Mouse (Mus musculus): ENCODE measurements around the gene Palld.

The Palld gene

DNA sequence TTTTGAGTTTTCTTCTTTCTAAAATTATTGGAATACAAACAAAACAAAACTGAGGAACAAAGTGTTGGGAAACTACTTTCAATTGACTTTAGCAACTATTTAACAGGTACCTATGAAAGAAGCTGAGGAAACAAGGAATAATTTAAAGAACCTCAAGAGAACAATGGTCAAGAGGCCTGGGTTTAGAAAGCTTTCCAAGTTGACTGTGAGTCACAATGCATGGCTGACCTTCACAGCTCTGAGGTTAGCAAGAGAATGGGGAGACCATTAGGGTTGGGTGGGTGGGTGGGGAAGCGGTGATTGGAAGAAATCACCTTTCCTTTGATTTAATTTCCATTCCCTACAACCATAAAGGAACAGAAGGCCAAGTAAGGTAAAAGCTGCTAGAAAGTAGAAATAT lies 35.6 kb downstream of the Palld start:
- no peak for DNase-seq (ENCODE audit: low spot score in 2 of 2)

DNA sequence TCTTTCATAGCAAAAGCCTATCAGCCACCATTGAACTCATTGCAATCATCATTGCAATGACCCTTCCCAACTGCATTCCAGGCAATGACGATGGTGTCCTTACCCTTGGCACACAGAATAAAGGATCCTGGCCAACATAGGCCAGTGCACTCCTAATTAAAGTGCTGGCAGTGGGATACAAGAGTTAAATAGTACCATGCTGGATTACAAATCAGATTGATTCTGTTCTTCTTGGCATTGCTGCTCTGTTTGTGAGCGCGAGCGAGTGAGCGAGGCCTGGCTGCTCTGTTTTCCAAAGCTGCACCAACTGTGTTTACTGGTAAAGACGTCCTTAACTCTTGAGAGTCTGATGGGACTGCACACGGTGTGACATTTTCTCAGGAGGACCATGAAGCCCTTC lies 37.1 kb downstream of the Palld start:
- no peak for DNase-seq (ENCODE audit: low spot score in 2 of 2)

DNA sequence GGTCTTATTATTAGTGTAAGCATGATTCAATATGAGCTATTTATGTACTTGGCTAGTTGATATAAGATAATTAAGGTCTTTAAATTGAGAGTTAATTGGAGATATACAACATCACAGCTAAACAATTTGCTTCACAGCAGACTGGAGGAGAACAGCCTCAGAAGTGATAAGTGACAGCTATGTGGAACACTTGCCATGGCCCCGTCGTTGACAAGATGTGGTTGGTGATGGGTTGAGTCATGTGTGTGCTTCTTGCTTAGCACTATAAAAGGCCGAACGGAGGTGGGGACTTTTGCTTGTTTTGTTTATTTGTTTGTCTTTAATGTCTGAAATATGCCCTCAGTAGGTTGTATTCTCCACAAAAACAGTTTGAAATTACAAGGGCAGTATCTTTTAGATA lies 51.2 kb downstream of the Palld start:
- no peak for DNase-seq (ENCODE audit: low spot score in 2 of 2)

DNA sequence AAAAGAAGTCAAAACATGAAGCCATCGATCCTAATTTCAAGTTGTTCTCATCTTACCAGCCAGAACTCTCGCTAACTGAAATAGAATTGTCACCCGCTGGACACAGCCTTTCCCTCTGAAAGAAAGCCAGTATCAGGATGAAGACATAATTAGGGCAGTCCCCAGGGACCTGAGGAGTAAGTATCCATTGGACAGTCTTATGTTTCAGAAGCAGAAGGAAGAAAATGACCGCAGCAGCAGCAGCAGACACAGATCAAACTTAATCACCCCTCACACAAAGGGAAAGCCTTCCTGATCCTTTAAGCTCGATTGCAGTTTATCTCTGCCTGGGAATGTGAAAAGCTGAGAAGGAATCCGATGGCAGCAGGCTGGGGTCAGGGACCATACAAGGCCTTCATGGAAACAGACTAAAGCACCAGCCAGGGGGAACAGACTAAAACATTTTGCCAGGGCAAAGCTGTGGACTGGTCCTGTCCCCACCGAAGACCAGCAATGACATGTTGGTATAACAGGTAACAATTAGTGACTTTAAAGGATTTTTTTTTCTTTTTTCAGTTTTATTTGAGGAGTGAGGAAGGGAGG lies 53.8 kb downstream of the Palld start:
- DNase-seq (ENCODE audit: low spot score in 2 of 2): no peak

DNA sequence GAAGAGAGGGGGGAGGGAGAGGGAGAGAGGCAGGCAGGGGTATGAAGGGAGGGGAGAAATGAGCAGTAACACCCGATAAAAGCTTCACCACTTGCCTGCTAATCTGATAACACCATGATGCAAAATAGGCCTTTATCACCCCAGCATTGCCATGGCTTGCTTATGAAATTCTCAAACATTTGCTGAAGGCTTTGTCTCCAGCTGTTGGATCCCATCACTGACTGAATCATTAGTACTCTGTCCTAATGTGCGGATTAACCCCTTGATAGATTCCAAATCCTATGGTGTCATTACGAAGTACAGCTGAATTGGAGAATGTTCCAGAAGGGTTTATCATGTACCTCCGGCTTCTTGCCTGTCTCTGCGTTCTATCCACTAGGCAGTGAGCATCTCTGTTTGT lies 55.0 kb downstream of the Palld start:
- no peak for DNase-seq (ENCODE audit: low spot score in 2 of 2)

DNA sequence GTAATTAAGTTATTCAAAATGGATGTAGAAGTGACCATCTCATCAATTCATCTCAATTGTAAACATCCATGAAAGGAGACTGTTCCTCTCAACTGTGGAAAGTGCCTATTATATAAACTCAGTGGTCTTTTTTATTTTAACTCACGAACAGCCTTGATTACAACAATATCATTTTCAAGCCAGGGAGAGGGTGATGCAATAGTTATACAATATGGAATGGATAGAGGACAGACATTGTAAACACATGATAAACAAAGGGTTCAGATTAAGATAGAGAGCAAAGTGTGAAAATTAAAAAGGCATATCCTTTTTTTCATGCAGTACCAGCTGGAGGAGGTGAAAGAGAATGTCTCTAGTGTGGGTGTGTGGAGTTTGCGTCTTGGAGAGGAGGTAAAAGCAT lies 57.5 kb downstream of the Palld start:
- DNase-seq (ENCODE audit: low spot score in 2 of 2): no peak

DNA sequence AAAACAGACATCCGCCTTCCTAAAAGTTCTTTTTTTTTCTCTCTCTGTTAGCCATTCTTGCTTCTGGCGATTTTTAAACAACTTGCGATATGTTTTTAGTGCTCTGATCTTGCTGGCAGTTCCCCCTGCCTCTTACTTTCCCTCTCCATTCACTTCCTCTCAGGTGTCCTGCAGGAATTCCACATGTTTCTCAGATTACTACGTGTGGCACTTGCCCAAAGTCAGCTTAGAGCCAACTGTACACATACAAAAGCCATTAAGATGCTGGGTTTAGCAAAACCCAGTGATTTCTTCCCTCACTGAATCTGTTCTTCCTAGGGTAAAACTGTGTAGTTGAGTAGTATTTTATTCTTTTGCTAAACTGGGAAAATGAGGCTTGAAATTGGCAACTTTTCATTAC lies 57.9 kb downstream of the Palld start:
- DNase-seq (ENCODE audit: low spot score in 2 of 2): no peak

DNA sequence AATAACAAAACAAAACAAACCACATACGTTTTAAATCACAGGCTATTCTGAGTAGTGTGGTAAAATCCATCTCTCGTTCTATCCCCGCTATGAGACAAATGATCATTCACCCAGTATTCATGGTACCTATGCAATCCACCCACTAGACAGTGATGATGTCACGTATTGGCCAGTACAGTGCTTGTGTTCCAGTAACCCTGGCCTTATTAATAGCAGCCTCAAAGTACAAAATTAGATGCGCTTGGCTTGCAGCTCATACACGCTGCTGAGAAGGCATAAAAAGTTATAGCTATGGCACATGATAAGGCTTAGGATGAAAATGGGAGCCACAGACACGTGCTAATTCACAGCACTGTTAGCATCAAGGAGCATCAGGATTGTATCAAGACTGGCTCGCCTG lies 58.7 kb downstream of the Palld start:
- DNase-seq (ENCODE audit: low spot score in 2 of 2): no peak

DNA sequence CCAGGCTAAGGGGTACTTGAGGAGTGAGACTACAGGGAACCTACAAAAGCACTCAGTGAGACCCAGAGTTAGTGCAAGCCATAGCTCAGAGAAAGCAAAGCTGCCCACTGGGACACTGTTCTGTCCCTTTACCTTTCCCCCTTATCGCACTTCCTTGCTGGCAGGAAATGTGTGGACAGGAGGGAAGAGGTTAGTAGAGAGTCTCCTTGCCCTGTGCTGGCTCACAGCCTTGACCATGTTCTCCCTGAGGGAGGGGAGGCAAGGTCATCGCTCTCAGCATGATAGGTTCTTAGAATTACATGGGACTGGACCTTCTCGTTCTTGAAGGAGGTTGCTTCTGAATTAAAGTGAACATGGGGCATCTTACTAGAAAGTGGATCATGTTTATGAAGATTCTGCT lies 69.3 kb downstream of the Palld start:
- DNase-seq (ENCODE audit: low spot score in 2 of 2): no peak

DNA sequence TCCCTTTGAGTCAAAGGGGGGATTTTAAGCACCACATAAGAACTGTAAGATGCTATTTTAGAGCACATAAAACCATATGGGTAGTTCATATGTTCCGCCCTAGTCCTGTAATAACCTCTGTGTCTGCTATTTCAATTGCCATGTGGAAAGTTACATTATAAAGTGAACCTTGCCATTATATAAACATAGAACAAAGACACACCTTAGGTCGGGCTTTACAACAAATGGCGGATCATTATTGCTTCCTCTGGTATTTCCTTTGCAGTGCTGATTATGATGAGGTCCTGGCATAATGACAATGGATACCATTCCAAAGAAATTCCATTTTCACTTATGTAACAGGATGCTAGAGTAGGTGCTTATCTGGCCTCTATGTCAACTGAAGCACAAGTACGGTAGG lies 70.5 kb downstream of the Palld start:
- no peak for DNase-seq (ENCODE audit: low spot score in 2 of 2)

DNA sequence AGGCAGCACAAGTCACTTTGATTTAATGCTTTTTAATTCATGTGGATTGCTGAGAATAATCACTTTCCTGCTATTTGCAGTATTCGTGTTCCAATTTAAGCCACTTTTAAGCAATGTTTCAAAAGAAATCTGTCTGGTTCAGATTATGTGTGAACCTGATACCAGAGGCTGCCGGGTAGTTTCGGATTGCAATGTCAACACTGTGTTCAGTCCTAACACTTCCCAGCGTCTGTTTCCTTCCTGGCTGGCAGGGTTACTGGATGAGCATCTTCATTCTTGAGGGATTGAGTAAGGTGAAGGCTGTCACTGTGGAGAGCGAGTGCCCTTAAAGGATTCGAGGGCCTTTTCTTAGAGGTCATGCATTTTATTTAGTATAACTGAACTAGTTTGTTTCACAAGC lies 71.7 kb downstream of the Palld start:
- DNase-seq (ENCODE audit: low spot score in 2 of 2): no peak

DNA sequence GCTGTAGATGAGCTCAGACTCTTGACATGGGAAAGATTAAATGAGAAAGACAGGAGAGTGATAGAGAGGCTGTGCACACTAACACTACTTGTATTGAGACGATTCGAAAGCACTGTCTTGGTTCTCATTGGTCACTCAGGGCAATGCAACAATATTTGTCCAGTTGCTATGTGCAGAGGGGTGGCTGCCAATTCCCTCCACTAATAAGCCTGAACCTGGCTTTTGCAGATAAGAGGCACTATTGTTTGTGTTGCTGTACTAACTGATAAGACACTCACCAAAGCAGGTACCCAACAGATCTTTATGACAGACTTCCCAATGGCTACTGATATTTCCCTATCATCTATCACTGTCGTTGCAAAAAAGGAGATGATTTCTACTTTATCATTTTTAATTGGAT lies 77.9 kb downstream of the Palld start:
- DNase-seq (ENCODE audit: low spot score in 2 of 2): no peak

DNA sequence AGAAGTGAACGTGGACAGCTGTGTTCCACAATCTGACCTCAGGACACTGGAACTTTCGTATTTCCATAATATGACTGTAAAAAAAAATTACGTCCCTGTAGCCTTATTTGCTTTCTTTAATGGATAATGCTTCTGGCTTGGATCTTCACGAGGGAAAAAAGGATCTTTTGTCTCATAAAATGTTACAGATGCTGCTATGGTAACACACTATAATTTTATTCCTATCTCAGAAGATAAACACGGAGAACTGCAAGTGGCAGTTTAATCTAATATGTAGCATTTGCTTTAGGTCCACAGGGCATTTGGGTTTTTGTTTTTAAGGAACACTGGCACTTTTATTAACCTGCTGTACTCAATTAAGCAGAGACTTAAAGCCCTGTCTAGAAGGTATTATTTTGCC lies 79.3 kb downstream of the Palld start:
- DNase-seq (ENCODE audit: low spot score in 2 of 2): no peak

DNA sequence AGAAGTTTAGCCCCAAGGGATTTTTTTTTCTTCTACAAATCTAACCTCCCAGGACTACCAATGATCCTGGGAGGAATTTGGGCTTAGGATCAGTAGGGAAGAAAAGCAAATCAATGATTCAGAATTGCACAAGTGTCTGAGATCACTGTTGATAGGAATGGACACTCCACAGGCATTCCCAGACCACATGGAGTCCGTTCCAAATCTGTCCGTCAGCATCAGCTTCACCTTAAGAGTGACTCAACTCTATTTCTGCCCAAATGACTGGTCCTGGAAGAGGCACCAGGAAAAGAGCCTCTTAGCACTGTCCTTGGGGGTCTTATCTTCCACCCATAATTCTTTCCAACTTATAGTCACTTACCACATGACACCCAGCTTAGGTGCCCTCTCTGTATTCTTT lies 98.7 kb downstream of the Palld start:
- DNase-seq (ENCODE audit: low spot score in 2 of 2): no peak

DNA sequence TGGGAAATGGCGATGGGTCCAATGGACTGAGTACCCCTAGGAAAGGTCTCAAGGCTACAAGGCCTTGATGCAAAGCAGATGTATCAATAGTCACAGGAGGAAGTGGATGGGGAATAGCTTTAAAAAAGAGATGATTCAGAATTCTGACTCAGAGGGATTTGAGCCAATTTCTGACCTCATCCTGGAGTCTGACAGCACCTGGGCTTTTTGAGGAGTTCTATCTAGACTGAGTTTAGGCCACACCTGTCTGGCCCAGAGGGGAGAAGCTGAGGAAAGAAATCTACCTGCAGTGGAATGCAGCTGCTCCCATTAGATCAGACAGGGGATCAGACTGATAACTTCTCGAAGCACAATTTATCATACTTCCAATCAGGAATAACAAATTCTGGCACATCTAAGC lies 99.7 kb downstream of the Palld start:
- no peak for DNase-seq (ENCODE audit: low spot score in 2 of 2)

DNA sequence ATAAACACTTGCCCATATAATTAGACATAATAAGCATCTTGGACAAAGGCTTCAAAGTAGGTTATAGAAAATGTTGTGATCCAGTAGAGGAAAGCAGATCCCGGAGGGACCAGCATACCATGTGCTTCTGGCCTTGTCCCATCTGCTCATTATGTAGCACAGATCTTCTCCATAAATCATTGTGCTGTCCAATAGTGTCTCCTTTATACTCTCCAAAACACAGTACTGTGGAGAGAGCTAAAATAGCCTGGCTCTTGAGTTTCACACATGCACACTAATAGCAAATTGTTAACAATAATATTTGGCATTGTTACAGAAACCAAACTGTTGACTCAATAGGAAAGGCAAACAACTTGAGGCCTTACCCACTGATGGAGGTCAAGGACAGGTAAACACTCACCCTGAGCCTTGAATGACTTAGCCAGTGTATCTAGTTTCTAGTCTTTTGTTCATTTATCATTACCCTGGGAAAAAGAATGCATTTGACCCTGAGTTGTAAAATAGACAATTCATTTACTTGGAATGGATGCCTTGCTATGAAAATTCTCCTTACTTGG lies 105.0 kb downstream of the Palld start:
- DNase-seq (ENCODE audit: low spot score in 2 of 2): no peak

DNA sequence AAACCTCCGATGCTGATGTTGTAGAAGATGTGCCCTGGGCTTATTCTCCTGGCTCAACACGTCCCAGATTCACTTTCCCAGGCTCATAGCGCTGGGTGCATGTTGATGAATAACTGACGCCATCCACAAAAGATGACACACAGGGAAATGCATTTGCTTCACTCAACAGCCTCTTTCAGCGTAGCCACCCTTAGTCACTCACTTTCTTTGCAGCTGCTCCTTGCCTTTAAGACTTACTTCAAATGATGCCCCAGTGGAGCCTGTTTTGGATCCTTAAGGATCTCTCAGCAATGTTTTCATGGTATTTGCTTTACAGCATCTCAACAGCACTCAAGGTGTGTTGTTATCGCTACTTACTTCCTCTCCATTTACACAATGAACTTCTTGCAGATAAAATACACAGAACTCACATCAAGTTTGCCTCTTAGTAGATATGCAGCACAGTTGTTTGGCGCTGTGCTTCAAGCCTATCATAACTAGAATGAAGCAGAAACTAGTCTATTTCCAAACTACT lies 105.9 kb downstream of the Palld start:
- no peak for DNase-seq (ENCODE audit: low spot score in 2 of 2)

DNA sequence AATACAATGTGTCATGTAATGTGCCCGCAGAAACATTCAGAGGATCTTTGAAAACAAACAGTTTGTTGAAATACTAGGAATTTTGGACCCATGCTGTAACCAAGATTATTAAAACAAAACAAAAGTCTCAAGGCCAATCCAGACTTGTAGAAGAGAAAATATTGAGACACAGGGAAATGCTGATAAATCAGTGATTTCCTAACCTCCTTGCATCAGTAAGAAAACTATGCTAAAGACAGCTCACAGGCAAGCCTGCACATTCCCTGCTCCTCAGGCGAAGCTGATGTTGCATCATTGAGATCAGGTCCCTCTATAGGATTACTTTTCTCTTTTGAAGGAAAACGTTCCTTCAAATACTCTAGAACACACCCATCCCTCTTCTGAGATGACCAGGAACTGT lies 112.5 kb downstream of the Palld start:
- DNase-seq (ENCODE audit: low spot score in 2 of 2): no peak

DNA sequence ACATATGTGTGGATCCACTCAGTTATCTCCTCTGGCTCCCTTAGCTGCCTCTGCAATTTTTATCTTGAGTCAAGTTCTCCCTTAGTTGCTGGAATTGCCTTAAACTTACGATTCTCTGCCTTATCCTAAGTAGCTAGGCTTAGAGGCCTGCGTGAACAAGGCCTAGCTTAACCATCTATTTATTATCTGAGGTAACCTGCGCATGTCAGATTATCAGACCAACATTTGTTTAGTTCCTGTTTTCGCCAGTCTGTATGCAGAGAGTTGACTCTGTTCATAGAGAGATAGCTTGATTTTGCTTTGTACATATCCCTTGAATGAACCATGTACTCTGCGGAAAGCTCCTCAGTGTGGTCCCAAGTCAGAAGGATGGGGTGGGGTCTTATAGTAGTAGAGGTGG lies 113.2 kb downstream of the Palld start:
- DNase-seq (ENCODE audit: low spot score in 2 of 2): no peak

DNA sequence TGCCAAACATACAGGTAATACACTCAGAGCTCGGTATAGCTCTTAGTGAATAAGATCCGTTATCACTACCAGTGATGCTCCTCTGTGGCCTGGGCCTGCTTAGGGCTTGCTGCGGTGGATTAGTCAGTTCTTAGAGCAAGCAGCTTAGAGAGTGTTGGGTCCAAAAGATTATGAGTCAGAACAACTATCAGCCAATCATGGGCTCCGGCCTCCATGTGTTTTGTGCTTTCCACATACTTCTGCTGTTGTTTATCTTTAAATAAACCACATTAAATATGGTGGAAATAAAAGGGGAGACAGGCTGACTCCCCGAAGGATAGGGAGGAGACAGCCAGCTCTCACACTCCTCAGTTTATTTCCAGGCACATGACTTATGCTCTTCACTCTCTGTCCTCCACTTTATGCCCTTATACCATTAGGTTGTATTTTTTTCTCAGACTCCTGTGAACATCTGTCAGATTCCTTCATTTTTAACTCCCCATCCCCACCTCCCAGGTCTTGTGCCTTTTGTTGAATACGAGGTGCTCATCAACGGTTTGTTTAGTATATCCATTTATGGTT lies 119.5 kb downstream of the Palld start:
- no peak for DNase-seq (ENCODE audit: low spot score in 2 of 2)

DNA sequence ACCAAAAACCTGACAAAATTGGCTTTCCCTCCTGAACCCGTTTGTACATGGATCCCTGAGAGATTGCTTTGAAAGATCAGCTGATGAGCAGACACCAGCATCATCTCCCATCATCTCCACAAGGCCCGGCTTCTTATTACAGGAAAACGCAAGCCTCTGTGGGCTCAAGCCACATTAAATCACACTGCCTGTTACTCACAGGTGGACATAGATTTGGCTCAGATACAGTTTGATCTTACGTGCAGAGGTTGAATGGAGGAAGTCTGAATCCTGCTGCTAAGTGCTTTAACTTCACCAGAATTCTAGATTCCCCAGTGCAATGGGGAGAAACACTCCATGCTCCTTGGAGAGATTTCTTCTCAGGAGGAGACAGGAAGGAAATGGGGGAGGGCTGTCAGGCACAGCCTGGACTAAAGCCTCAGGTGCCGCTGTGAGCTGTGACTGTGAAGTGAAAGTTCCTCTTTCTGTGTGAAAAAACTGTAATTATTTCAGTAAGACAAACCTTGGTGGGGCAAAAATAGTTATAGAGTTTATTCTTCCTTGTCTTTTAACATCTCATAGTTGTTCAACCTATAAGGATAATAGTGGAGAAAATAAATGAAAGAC lies 121.7 kb downstream of the Palld start:
- no peak for DNase-seq (ENCODE audit: low spot score in 2 of 2)

DNA sequence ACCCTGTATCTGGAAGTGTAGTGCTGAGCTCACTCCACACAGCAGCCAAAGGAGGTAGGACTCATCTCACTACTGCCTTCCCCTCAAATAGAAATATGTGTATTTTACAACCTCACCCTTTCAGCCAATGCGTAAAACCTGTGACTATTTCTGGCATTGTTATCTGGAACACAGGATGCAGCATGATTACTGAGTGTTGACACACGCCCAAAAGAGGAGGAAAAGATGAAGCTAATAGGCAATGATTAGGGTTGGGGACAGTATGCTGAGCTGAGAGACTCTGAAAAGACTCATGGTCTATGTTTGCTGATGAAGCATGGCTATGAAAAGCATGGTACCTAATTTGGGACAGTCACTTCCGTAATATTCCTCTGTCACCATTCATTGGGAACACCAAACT lies 124.3 kb downstream of the Palld start:
- no peak for DNase-seq (ENCODE audit: low spot score in 2 of 2)

DNA sequence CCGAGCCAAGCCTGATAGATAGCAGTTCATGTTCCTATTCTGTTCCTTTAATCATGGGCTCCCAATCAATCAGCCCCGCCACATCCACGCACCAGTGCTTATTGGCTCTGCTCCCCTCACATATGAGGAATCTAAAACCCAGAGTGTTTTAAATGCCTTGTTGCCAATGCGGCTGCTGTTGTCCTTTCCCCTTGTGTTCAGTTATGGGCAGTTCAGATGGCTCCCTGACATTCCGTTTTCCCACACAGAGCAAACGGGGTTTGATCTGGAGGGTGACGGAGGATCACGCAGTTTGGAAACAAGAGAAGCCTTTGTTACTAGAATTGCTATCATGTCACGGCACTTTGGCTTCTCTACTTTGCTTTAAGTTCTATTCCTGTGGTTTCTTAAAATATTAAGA lies 125.9 kb downstream of the Palld start:
- no peak for DNase-seq (ENCODE audit: low spot score in 2 of 2)

DNA sequence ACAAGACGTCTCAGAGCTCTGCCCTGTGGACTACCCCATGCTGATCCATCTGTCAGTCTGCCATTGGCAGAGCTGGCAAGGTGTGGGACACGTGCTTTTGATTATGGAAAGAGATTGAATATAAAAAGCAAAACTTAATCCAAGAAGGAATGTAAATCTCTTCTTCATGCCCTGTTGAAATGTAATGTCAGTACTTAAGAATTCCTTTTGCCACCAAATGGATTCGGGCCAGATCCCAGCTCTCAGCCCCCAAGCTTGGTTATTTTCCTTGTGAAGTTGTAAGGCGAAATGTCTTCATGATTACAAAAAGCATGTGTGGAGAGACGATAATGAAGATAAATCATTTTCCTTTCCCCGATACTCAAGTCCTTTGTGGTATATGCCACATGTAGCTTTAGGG lies 126.6 kb downstream of the Palld start:
- no peak for DNase-seq (ENCODE audit: low spot score in 2 of 2)
